Mouse (Mus musculus): Measurements from ENCODE around the gene Akip1. TPM values are rescaled to one million over a fixed set of nuclear protein-coding genes. Genes with fewer than 3 reads are reported as not detected.

The Akip1 gene
- total and polyA plus RNA-seq, 3 experiments, result 35.0 to 46.2 (median 42.5) TPM

- Histone ChIP-seq H3K4me1 (ENCODE audit: control insufficient read depth in 1 of 2, insufficient read depth in 2 of 2) (peaks cover 2 to 30% of the 10 kb centered on the region in 2 experiments; a peak in 3 of 4 replicates), H3K36me3 (replicated peaks in 1 of 2; ENCODE audit: control insufficient read depth in 1 of 2, insufficient read depth in 1 of 2, low read length in 1 of 2) (peaks cover 40 to 59% of the 10 kb centered on the region in 2 experiments), H3K9ac (ENCODE audit: insufficient read depth, low read depth) (no peak overlapping the region), H3K27me3 (replicated peaks) (no peaks in the 10 kb centered on the region), H3K79me2 (replicated peaks; ENCODE audit: control insufficient read depth, extremely low read depth, insufficient read depth, poor library complexity, severe bottlenecking) (no peaks in the 10 kb centered on the region), H3K4me3 (replicated peaks in 1 of 3; ENCODE audit: low read depth in 2 of 3, low read length in 2 of 3, poor library complexity in 1 of 3) (no peak overlapping the region), H3K9me3 (replicated peaks; ENCODE audit: low read length) (no peaks in the 10 kb centered on the region), H3K27ac (ENCODE audit: insufficient read depth, low read depth) (no peak overlapping the region), H3K4me2 (ENCODE audit: insufficient read depth, low read depth, poor library complexity, severe bottlenecking) (no peak overlapping the region)
- DNase-seq (ENCODE audit: extremely low read depth), result no peak
- TF ChIP-seq USF2 (conservative IDR thresholded peaks at IDR 0.05; ENCODE audit: low read depth, low read length) (no peak), ZNF384 (IDR thresholded peaks at IDR 0.05; ENCODE audit: low read depth, low read length) (no peak), MYC (IDR thresholded peaks at IDR 0.05; ENCODE audit: low read depth, low read length) (no peak), EP300 (IDR thresholded peaks at IDR 0.05; ENCODE audit: low read length) (no peak), BHLHE40 (IDR thresholded peaks at IDR 0.05; ENCODE audit: low read depth, low read length) (no peak), USF1 (IDR thresholded peaks at IDR 0.05; ENCODE audit: low read depth, low read length) (no peak)
- in situ Hi-C loops (cut with MboI; ENCODE audit: low pct_ligation_motif_present, low pct_unique_long_range_greater_than_20kb, low sequenced_read_pairs), result no loop called here
- dilution Hi-C loops (cut with MboI; ENCODE audit: extremely low pct_ligation_motif_present, extremely low pct_unique_long_range_greater_than_20kb, low sequenced_read_pairs), result no loop called here
Observed at GRCm38 (mm10) chr7:109712198-109712597, 8.7 kb downstream of the Akip1 start.

DNA sequence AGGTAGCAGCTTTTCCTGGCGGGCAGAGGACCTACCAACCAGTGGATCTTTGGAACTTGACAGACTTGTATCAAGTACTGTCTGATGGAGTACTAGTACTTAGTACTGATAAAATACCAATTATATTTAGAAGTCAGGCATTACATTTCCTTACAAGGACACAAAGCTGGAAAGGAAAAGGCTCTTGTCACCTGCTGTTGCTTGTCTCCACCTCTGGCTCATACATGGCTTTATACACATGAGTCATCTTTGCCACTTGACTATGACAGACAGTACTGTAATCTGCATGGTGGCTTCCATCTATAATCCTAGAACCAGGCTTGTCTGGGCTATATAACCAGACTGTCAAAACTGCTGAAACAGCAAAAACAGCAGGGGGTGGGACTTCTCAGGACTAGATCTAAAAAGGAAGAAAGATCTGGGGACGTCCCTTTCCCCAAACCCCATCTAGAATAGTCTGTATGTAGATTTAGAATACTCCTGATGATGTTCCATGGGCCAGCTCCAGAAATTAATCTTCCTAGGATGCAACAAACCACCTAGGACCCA is 10.0 kb downstream of the Akip1 start:
- TF ChIP-seq NELFE (IDR thresholded peaks at IDR 0.05; ENCODE audit: low read depth, low read length) (no peak), JUN (IDR thresholded peaks at IDR 0.05; ENCODE audit: insufficient read depth, low read depth, low read length) (no peak), ZKSCAN1 (IDR thresholded peaks at IDR 0.05; ENCODE audit: borderline replicate concordance, low read depth, low read length) (no peak), ETS1 (conservative IDR thresholded peaks at IDR 0.05; ENCODE audit: low read depth, low read length) (no peak), GABPA (IDR thresholded peaks at IDR 0.05; ENCODE audit: insufficient replicate concordance, low read depth, low read length) (no peak), MAFK (IDR thresholded peaks at IDR 0.05; ENCODE audit: insufficient replicate concordance, low read length) (peak; percentile 98), RAD21 (IDR thresholded peaks at IDR 0.05; ENCODE audit: low read depth, low read length) (no peak)
- in situ Hi-C loops (cut with MboI; ENCODE audit: low pct_ligation_motif_present, low pct_unique_long_range_greater_than_20kb, low sequenced_read_pairs) (no loop called here), dilution Hi-C loops (cut with MboI; ENCODE audit: extremely low pct_ligation_motif_present, extremely low pct_unique_long_range_greater_than_20kb, low sequenced_read_pairs) (no loop called here)
- Histone ChIP-seq H3K4me3 (replicated peaks in 1 of 3; ENCODE audit: low read depth in 2 of 3, low read length in 2 of 3, poor library complexity in 1 of 3) (no peak overlapping the region), H3K36me3 (replicated peaks in 1 of 2; ENCODE audit: control insufficient read depth in 1 of 2, insufficient read depth in 1 of 2, low read length in 1 of 2) (peaks cover 29 to 51% of the 10 kb centered on the region in 2 experiments), H3K27ac (ENCODE audit: insufficient read depth, low read depth) (no peak overlapping the region), H3K9me3 (replicated peaks; ENCODE audit: low read length) (no peaks in the 10 kb centered on the region), H3K9ac (ENCODE audit: insufficient read depth, low read depth) (no peak overlapping the region), H3K4me1 (ENCODE audit: control insufficient read depth in 1 of 2, insufficient read depth in 2 of 2) (peaks cover 0 to 17% of the 10 kb centered on the region in 2 experiments; a peak in 2 of 4 replicates), H3K27me3 (replicated peaks) (no peaks in the 10 kb centered on the region), H3K4me2 (ENCODE audit: insufficient read depth, low read depth, poor library complexity, severe bottlenecking) (no peak overlapping the region), H3K79me2 (replicated peaks; ENCODE audit: control insufficient read depth, extremely low read depth, insufficient read depth, poor library complexity, severe bottlenecking) (no peaks in the 10 kb centered on the region)
- peak; percentile 31 for DNase-seq (ENCODE audit: extremely low read depth)

- TF ChIP-seq SIN3A (IDR thresholded peaks at IDR 0.05; ENCODE audit: low read length) (no peak), ELF1 (IDR thresholded peaks at IDR 0.05; ENCODE audit: low read depth, low read length) (no peak), JUN (IDR thresholded peaks at IDR 0.05; ENCODE audit: insufficient read depth, low read depth, low read length) (no peak), MYC (IDR thresholded peaks at IDR 0.05; ENCODE audit: low read depth, low read length) (no peak), ZC3H11A (IDR thresholded peaks at IDR 0.05; ENCODE audit: low read depth, low read length) (0 out of 2 replicates have a peak, but pooled peaks have one; percentile 23), MAFK (IDR thresholded peaks at IDR 0.05; ENCODE audit: insufficient replicate concordance, low read length) (0 out of 2 replicates have a peak, but pooled peaks have one; percentile 6), SMC3 (IDR thresholded peaks at IDR 0.05; ENCODE audit: low read depth, low read length) (peak; percentile 69), PAX5 (IDR thresholded peaks at IDR 0.05; ENCODE audit: low read length) (no peak), POLR2A (IDR thresholded peaks at IDR 0.05; ENCODE audit: low read depth, low read length) (no peak), ZNF384 (IDR thresholded peaks at IDR 0.05; ENCODE audit: low read depth, low read length) (no peak), ZKSCAN1 (IDR thresholded peaks at IDR 0.05; ENCODE audit: borderline replicate concordance, low read depth, low read length) (no peak), NRF1 (IDR thresholded peaks at IDR 0.05; ENCODE audit: low read depth, low read length) (no peak), USF2 (conservative IDR thresholded peaks at IDR 0.05; ENCODE audit: low read depth, low read length) (no peak), CTCF (conservative IDR thresholded peaks at IDR 0.05 in 1 of 2, IDR thresholded peaks at IDR 0.05 in 1 of 2; ENCODE audit: low read depth in 2 of 2, low read length in 2 of 2) (peak; percentile 39 to 75; a peak in 3 of 4 replicates), USF1 (IDR thresholded peaks at IDR 0.05; ENCODE audit: low read depth, low read length) (no peak), RAD21 (IDR thresholded peaks at IDR 0.05; ENCODE audit: low read depth, low read length) (peak; percentile 83), IRF4 (IDR thresholded peaks at IDR 0.05; ENCODE audit: low read depth, low read length) (0 out of 2 replicates have a peak, but pooled peaks have one; percentile 16), CHD1 (IDR thresholded peaks at IDR 0.05; ENCODE audit: low read depth, low read length) (no peak)
- H3K9ac ChIP-seq (ENCODE audit: insufficient read depth, low read depth), result no peak overlapping the region
- peaks cover 0 to 2% of the 10 kb centered on the region in 2 experiments; a peak in 2 of 4 replicates for H3K4me1 ChIP-seq (ENCODE audit: control insufficient read depth in 1 of 2, insufficient read depth in 2 of 2)
- H3K27me3 ChIP-seq (replicated peaks), result no peaks in the 10 kb centered on the region
- in situ Hi-C loops (cut with MboI; ENCODE audit: low pct_ligation_motif_present, low pct_unique_long_range_greater_than_20kb, low sequenced_read_pairs), result no loop called here
- no peak overlapping the region for H3K27ac ChIP-seq (ENCODE audit: insufficient read depth, low read depth)
- H3K36me3 ChIP-seq (replicated peaks in 1 of 2; ENCODE audit: control insufficient read depth in 1 of 2, insufficient read depth in 1 of 2, low read length in 1 of 2), result peaks cover 0 to 6% of the 10 kb centered on the region in 2 experiments
- H3K79me2 ChIP-seq (replicated peaks; ENCODE audit: control insufficient read depth, extremely low read depth, insufficient read depth, poor library complexity, severe bottlenecking), result no peaks in the 10 kb centered on the region
- peaks cover 3% of the 10 kb centered on the region for H3K9me3 ChIP-seq (replicated peaks; ENCODE audit: low read length)
- peak; percentile 37 for DNase-seq (ENCODE audit: extremely low read depth)
- no peak overlapping the region for H3K4me2 ChIP-seq (ENCODE audit: insufficient read depth, low read depth, poor library complexity, severe bottlenecking)
- H3K4me3 ChIP-seq (replicated peaks in 1 of 3; ENCODE audit: low read depth in 2 of 3, low read length in 2 of 3, poor library complexity in 1 of 3), result no peak overlapping the region
- dilution Hi-C loops (cut with MboI; ENCODE audit: extremely low pct_ligation_motif_present, extremely low pct_unique_long_range_greater_than_20kb, low sequenced_read_pairs), result no loop called here
Observed at GRCm38 (mm10) chr7:109719286-109719685, 15.8 kb downstream of the Akip1 start.
